Mouse (Mus musculus): ENCODE measurements around the gene Gper1. TPM values are rescaled to one million over a fixed set of nuclear protein-coding genes. Genes with fewer than 3 reads are reported as not detected.

Gene Gper1
- total RNA-seq, 1 experiment from 2014 or later: not detected

DNA sequence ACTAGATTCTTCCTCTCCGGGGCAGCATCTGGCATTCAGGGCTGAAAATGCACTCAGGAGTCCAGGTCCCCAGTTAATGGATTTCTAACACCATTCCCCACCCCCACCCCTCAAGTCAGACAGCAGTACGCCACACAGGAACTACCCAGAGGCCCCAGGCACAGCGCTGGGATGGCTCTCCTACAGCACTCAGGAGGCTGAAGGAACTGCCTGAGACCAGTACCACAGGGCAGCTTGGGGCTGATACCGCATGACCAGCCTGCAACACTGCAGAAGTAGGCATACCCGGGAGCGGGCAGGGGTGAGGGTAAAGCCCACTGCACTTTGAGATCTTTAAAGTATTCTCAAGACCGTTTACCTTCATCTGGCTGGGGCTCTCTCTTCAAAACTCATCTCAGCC lies 17.5 kb upstream of the Gper1 start:
- no peak for ATAC-seq (replicated peaks in 1 of 2; ENCODE audit: insufficient read depth in 1 of 2, low FRiP score in 2 of 2, low TSS enrichment in 1 of 2, low read depth in 1 of 2, poor library complexity in 2 of 2, severe bottlenecking in 2 of 2)

DNA sequence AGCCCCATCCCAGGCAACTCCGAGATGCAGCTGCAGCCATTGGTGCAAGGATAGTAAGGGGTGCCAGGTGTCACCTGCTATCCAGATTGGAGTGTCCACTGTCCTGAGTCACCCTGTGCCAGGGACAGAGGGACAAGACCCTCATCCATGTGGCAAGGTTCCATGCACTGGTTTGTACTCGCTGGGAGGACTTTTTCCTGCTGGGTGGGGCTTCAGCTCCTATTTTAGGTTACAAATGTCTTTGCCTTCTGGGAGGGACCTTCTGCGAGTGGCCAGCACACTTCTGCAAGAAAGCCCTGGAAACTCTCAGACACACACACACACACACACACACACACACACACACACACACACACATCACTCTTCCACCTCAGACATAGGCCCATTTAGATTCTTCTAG lies 17.0 kb upstream of the Gper1 start:
- ATAC-seq (replicated peaks in 1 of 2; ENCODE audit: insufficient read depth in 1 of 2, low FRiP score in 2 of 2, low TSS enrichment in 1 of 2, low read depth in 1 of 2, poor library complexity in 2 of 2, severe bottlenecking in 2 of 2): no peak

- ATAC-seq (replicated peaks in 1 of 2; ENCODE audit: insufficient read depth in 1 of 2, low FRiP score in 2 of 2, low TSS enrichment in 1 of 2, low read depth in 1 of 2, poor library complexity in 2 of 2, severe bottlenecking in 2 of 2): no peak
These were observed 15.6 kb upstream of the Gper1 start for GRCm38 (mm10) chr5:139407121-139407885.

GRCm38 (mm10) chr5:139408511-139408910 lies 14.4 kb upstream of the Gper1 start:
- ATAC-seq (replicated peaks in 1 of 2; ENCODE audit: insufficient read depth in 1 of 2, low FRiP score in 2 of 2, low TSS enrichment in 1 of 2, low read depth in 1 of 2, poor library complexity in 2 of 2, severe bottlenecking in 2 of 2): peak; percentile 68 to 69

- ATAC-seq (replicated peaks in 1 of 2; ENCODE audit: insufficient read depth in 1 of 2, low FRiP score in 2 of 2, low TSS enrichment in 1 of 2, low read depth in 1 of 2, poor library complexity in 2 of 2, severe bottlenecking in 2 of 2): no peak
These were observed 13.5 kb upstream of the Gper1 start for GRCm38 (mm10) chr5:139409412-139409811.

GRCm38 (mm10) chr5:139410056-139410455 lies 12.9 kb upstream of the Gper1 start:
- ATAC-seq (replicated peaks in 1 of 2; ENCODE audit: insufficient read depth in 1 of 2, low FRiP score in 2 of 2, low TSS enrichment in 1 of 2, low read depth in 1 of 2, poor library complexity in 2 of 2, severe bottlenecking in 2 of 2): no peak

GRCm38 (mm10) chr5:139411117-139411516 lies 11.8 kb upstream of the Gper1 start:
- no peak for ATAC-seq (replicated peaks in 1 of 2; ENCODE audit: insufficient read depth in 1 of 2, low FRiP score in 2 of 2, low TSS enrichment in 1 of 2, low read depth in 1 of 2, poor library complexity in 2 of 2, severe bottlenecking in 2 of 2)

DNA sequence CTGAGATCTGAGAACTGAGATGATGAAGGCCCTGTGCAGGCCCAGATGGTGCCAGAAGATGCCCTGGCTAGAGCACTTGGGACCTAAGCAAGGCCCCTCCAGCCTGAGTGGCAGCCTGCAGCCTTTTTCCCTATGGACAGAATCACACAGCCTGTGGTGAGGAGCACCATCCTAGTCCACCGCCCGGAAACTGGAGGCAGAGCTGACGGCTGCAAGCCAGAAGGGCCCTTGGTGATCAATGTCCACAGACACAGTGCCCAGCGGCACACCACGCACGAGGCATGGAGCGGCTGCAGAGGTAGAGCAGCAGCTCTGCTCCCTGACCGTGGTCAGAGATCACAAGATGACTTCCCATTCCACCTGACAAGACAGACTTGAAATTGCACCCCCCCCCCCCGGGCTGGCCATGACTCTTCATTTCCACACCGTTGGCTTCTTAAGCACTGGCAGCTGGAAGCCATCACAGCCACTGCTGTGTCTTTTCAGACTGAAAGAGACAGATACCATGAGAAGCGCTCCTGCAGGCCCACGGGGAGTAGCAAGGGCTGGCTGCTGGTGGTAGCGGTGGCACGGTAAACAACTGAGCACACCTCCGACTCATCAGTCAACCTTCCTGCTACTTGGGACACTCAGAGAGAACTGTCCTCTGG lies 11.2 kb upstream of the Gper1 start:
- no peak for ATAC-seq (replicated peaks in 1 of 2; ENCODE audit: insufficient read depth in 1 of 2, low FRiP score in 2 of 2, low TSS enrichment in 1 of 2, low read depth in 1 of 2, poor library complexity in 2 of 2, severe bottlenecking in 2 of 2)

- ATAC-seq (replicated peaks in 1 of 2; ENCODE audit: insufficient read depth in 1 of 2, low FRiP score in 2 of 2, low TSS enrichment in 1 of 2, low read depth in 1 of 2, poor library complexity in 2 of 2, severe bottlenecking in 2 of 2): no peak
These were observed 9.4 kb upstream of the Gper1 start for GRCm38 (mm10) chr5:139413545-139413944.

DNA sequence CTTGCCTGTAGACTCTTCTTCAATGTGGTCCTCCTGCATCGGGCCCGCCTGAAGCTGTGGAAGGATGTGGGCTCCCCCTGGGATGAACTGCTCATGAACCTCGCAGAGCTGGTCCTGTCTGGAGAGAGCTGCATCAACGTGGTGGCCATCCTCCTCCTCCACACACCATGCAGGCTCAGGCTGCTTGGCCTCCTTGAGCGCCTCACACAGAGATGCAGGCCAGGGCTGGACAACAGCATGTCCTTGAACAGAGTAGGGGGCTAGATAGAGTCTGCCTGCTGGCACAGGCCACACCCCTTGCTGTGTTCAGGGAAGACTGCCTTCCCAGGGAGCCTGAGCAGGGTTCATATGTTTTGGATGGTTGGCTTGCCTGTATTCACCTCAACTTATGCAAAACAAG lies 8.0 kb upstream of the Gper1 start:
- ATAC-seq (replicated peaks in 1 of 2; ENCODE audit: insufficient read depth in 1 of 2, low FRiP score in 2 of 2, low TSS enrichment in 1 of 2, low read depth in 1 of 2, poor library complexity in 2 of 2, severe bottlenecking in 2 of 2): no peak

DNA sequence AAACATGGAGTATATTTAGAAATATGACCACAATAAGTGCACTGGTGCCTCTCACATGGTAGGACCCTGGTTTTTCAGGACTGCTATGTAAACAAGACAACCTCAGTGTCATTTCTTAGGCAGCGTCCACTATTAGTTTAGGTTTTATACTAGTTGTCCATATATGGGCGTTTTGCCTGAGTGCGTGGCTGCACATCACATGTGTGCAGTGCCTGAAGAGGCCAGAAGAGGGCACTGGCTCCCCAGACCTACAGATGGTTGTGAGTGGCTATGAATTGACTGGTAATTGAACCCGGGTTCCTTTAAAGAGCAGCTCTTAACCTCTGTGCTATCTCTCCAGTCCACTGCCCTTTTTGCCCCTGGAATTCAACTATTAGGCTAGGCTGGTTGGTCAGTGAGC lies 6.0 kb upstream of the Gper1 start:
- ATAC-seq (replicated peaks in 1 of 2; ENCODE audit: insufficient read depth in 1 of 2, low FRiP score in 2 of 2, low TSS enrichment in 1 of 2, low read depth in 1 of 2, poor library complexity in 2 of 2, severe bottlenecking in 2 of 2): no peak

GRCm38 (mm10) chr5:139417480-139417879 lies 5.5 kb upstream of the Gper1 start:
- no peak for ATAC-seq (replicated peaks in 1 of 2; ENCODE audit: insufficient read depth in 1 of 2, low FRiP score in 2 of 2, low TSS enrichment in 1 of 2, low read depth in 1 of 2, poor library complexity in 2 of 2, severe bottlenecking in 2 of 2)

GRCm38 (mm10) chr5:139418110-139418509 lies 4.8 kb upstream of the Gper1 start:
- ATAC-seq (replicated peaks in 1 of 2; ENCODE audit: insufficient read depth in 1 of 2, low FRiP score in 2 of 2, low TSS enrichment in 1 of 2, low read depth in 1 of 2, poor library complexity in 2 of 2, severe bottlenecking in 2 of 2): no peak

DNA sequence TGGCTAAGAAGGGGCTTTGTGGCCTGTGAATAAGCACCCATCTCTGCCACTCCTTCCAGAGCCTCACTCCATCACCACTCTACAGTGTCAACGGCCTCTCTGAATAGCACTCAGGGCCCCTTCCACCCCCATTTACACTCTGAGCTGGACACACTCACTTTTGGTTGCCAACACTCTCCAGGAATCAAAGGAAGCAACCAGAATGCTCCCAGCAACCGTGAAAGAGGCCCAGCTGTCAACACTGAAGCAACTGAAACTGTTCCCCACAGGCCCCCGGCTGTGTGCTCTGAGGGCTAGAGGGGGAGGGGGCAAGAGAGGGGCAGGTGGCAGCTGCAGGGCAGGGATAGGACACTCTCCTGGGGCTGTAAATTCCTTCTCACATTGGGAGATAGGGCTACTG lies 4.3 kb upstream of the Gper1 start:
- peak in 1 of 2 experiments; percentile 19; a peak in 1 of 4 replicates for ATAC-seq (replicated peaks in 1 of 2; ENCODE audit: insufficient read depth in 1 of 2, low FRiP score in 2 of 2, low TSS enrichment in 1 of 2, low read depth in 1 of 2, poor library complexity in 2 of 2, severe bottlenecking in 2 of 2)

DNA sequence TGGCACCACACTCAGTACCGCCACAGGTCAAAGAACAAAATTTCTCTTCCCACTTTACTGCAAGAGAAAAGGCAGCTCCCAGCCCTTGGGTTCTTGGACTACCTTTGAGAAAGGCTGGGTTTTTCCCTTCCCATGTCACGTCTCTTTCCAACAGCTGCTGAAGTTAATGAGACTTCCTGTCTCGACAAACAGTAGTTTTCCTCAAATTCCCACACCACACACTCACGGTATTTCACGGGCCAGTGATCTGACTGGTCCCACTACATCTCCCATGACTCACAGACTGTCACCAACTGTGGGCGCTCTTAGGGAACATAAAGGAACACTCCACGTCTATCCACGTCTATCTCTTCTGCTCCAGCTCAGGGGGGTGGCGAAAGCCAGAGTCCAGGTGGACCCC lies 2.2 kb downstream of the Gper1 start:
- no peak for ATAC-seq (replicated peaks in 1 of 2; ENCODE audit: insufficient read depth in 1 of 2, low FRiP score in 2 of 2, low TSS enrichment in 1 of 2, low read depth in 1 of 2, poor library complexity in 2 of 2, severe bottlenecking in 2 of 2)

DNA sequence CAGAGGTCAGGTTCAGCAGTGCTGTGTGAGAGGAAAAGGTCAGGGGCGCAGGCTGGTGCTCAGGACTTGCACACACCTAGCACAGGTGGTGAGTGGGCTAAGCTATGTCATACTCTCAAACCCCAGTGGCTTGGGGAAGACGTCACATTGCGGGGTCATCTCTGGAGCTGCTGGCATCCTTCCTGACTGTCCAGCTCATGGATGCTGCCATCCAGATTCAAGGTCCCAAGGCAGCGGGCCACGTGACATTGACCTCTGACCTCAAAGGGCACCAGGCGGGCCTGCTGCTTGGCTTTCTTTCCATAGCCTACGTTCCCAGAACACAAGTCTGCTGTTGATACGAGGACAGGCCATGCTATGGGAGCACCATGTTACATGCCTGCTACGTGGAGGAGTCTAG lies 4.0 kb downstream of the Gper1 start:
- ATAC-seq (replicated peaks in 1 of 2; ENCODE audit: insufficient read depth in 1 of 2, low FRiP score in 2 of 2, low TSS enrichment in 1 of 2, low read depth in 1 of 2, poor library complexity in 2 of 2, severe bottlenecking in 2 of 2): no peak

- no peak for ATAC-seq (replicated peaks in 1 of 2; ENCODE audit: insufficient read depth in 1 of 2, low FRiP score in 2 of 2, low TSS enrichment in 1 of 2, low read depth in 1 of 2, poor library complexity in 2 of 2, severe bottlenecking in 2 of 2)
These were observed 5.0 kb downstream of the Gper1 start for GRCm38 (mm10) chr5:139427989-139428388.

GRCm38 (mm10) chr5:139429818-139430341 lies 6.9 kb downstream of the Gper1 start:
- ATAC-seq (replicated peaks in 1 of 2; ENCODE audit: insufficient read depth in 1 of 2, low FRiP score in 2 of 2, low TSS enrichment in 1 of 2, low read depth in 1 of 2, poor library complexity in 2 of 2, severe bottlenecking in 2 of 2): no peak

DNA sequence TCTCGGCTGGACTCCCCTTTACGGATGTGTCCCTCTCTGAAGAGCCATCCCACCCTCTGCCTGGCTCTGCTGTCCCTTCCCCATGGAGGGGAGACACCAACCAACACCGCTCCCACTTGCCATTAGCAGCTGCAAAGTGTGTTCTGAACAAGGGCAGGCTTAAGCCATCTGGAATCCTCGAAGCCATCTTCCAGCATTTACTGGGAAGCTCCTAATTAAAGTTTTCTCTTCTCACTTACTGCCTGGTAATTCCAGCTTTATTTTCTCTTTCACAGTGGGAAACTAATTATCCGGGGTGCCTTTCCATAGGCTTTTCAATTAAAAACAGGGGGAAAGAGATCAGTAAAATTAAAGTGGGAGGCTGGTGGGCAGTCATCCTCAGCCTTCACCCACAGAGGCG lies 9.4 kb downstream of the Gper1 start:
- no peak for ATAC-seq (replicated peaks in 1 of 2; ENCODE audit: insufficient read depth in 1 of 2, low FRiP score in 2 of 2, low TSS enrichment in 1 of 2, low read depth in 1 of 2, poor library complexity in 2 of 2, severe bottlenecking in 2 of 2)
